Mouse (Mus musculus) spleen, adult 2 months (tissue): ENCODE results near the gene Cnrip1. TPM values are rescaled to one million over a fixed set of nuclear protein-coding genes. Genes with fewer than 3 reads are reported as not detected.

Experiments
- DNase-seq, 2 experiments: peaks; one replicate each; pipeline versions ENCODE4 v3.0.0 to v3.0.0-alpha.2; 2012 to 2021; ENCODE audit warnings: low spot score in 2 of 2, low read depth in 1 of 2
- H3K27ac ChIP-seq: fragments of 200-500 bp; 2 replicates; pipeline ENCODE4 v1.5.1; 2012; ENCODE audit warnings: low read length, inconsistent platforms; ENCODE audit not compliant: insufficient read depth
- H3K27me3 ChIP-seq: fragments of 200-500 bp; 2 replicates; pipeline ENCODE4 v1.6.1; 2012; ENCODE audit warnings: mild to moderate bottlenecking, moderate library complexity, low read length, inconsistent platforms; ENCODE audit not compliant: control insufficient read depth, insufficient read depth
- H3K36me3 ChIP-seq: fragments of 200-500 bp; 2 replicates; pipeline ENCODE4 v1.6.1; 2012; ENCODE audit warnings: mild to moderate bottlenecking, low read length, inconsistent platforms; ENCODE audit not compliant: control insufficient read depth, insufficient read depth
- H3K4me1 ChIP-seq: fragments of 200-500 bp; 2 replicates; pipeline ENCODE4 v1.6.1; 2011; ENCODE audit warnings: inconsistent platforms; ENCODE audit not compliant: control insufficient read depth, insufficient read depth, insufficient read length
- H3K4me3 ChIP-seq: fragments of 200-500 bp; 2 replicates; pipeline ENCODE4 v1.5.1; 2011; ENCODE audit warnings: mild to moderate bottlenecking, inconsistent platforms; ENCODE audit not compliant: insufficient read depth, insufficient read length; ENCODE audit errors: extremely low read depth
- CTCF ChIP-seq: fragments of 200-500 bp; IDR thresholded peaks from 2 replicates; pipeline ENCODE4 v1.5.1; 2011; ENCODE audit warnings: mild to moderate bottlenecking, inconsistent platforms; ENCODE audit not compliant: insufficient read depth, insufficient read length, insufficient replicate concordance; ENCODE audit errors: extremely low read depth
- POLR2A ChIP-seq: fragments of 200-500 bp; IDR thresholded peaks from 2 replicates; pipeline ENCODE4 v1.6.1; 2011; ENCODE audit warnings: low read depth, low read length, inconsistent platforms
- WGBS: fragments of 180-500 bp; shearing (Covaris S2); methylation state at CpG from one replicate; pipeline ENCODE4 v1.1.7; 2018; 5-methylcytosine and 5-hydroxymethylcytosine counted together
- polyA plus RNA-seq: library from polyadenylated mRNA; depleted of rRNA; stranded (reverse); fragments of >200 nt; gene quantifications from 2 replicates; pipeline ENCODE4 v1.2.3, GENCODE M21; 2012; rRNA removed

Gene Cnrip1
- polyA plus RNA-seq, 1 experiment, result 10.2 TPM

DNA sequence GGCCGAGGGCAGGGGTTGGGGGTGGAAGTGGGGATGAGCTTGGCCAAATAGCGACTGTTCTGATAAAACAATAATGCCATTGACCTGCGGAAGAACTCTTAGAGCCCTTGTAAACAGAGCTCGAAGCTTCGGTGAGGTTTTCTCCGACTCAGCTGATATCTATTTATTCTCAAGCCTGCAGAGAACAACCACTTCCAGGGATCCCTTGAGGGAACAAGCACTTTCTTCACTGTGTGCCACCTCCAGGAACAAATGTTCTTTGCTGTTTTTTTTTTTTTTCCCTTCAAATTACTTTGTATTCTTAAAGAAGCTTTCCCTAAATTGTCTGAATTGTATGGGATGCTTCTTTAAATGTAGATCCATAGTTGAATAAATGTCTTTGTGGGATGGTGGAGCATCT, 56.0 kb downstream of the Cnrip1 start:
- no peaks in the 10 kb centered on the region for H3K27me3 ChIP-seq
- H3K27ac ChIP-seq, result no peak overlapping the region
- no peak for DNase-seq
- H3K36me3 ChIP-seq, result no peaks in the 10 kb centered on the region
- H3K4me1 ChIP-seq, result no peaks in the 10 kb centered on the region
- H3K4me3 ChIP-seq, result no peak overlapping the region
- TF ChIP-seq CTCF, result no peak
- TF ChIP-seq POLR2A, result no peak
- 86% methylated on average over 6 of the region's 6 CpGs for WGBS

GRCm38 (mm10) chr11:17112419-17113090, 61.2 kb downstream of the Cnrip1 start:
- no peaks in the 10 kb centered on the region for H3K4me1 ChIP-seq
- WGBS, result 80% methylated on average over 1 of the region's 1 CpGs
- H3K27me3 ChIP-seq, result no peaks in the 10 kb centered on the region
- H3K4me3 ChIP-seq, result no peak overlapping the region
- DNase-seq, result no peak
- H3K27ac ChIP-seq, result no peak overlapping the region
- H3K36me3 ChIP-seq, result no peaks in the 10 kb centered on the region
- TF ChIP-seq POLR2A (no peak), CTCF (no peak)

DNA sequence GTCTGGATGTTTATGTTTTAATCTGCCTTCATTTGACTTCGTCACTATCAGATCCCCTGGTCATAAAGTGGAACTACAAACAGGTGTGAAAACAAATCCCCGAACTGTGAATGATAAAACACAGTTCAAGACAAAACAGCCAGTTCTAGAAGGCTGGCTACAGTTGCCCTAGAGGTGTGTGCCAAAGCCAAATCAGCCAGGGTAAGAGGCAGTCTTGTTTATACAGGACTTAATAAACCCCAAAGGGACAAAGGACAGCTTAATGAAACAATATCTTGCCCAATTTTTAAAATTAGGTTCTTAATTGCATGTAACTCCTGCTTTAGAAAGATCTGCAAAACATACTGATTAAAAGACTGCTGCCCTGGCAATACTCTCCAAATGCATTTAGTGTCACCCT, 75.0 kb downstream of the Cnrip1 start:
- Histone ChIP-seq H3K4me1 (no peaks in the 10 kb centered on the region), H3K27ac (no peak overlapping the region), H3K27me3 (no peaks in the 10 kb centered on the region; the same call in 1 of the 2 replicates), H3K36me3 (no peaks in the 10 kb centered on the region), H3K4me3 (no peak overlapping the region)
- DNase-seq, result no peak
- WGBS, result 81% methylated on average over 2 of the region's 2 CpGs
- no peak for TF ChIP-seq POLR2A
- TF ChIP-seq CTCF, result no peak

Other genes starting within 250 kb of the Cnrip1 start
- 0.94 and 1.2 TPM in 2 replicates for gene Fbxo48, start 100.2 kb upstream of the Cnrip1 start, polyA plus RNA-seq
- gene Plek, start 795 bp downstream of the Cnrip1 start, polyA plus RNA-seq, result 10.2 and 11.2 TPM in 2 replicates
- gene Ppp3r1, start 107.7 kb downstream of the Cnrip1 start, polyA plus RNA-seq, result 25.6 and 29.7 TPM in 2 replicates
- gene Wdr92, start 130.5 kb downstream of the Cnrip1 start, polyA plus RNA-seq, result 3.5 and 4.5 TPM in 2 replicates
- gene Pno1, start 160.0 kb downstream of the Cnrip1 start, polyA plus RNA-seq, result 1.7 and 1.8 TPM in 2 replicates
- gene C1d, start 206.0 kb downstream of the Cnrip1 start, polyA plus RNA-seq, result 4.5 and 7.4 TPM in 2 replicates